Mouse (Mus musculus) heart, embryonic 16.5 days (tissue): ENCODE measurements at regions not wholly inside any gene's neighbourhood (a gene's known extent, or its start where the extent isn't known, plus 50 kb on each side); places are given as distances from the start of the nearest gene placed in this dataset.

Experiments used
- ATAC-seq: fragments of 200-750 bp; cut with Nextera tagmentation; replicated peaks from 2 replicates; pipeline ENCODE4 v1.8.0; 2017; ENCODE audit warnings: moderate number of reproducible peaks; ENCODE audit not compliant: insufficient read depth, low FRiP score; ENCODE audit errors: extremely low read depth
- H3K27ac ChIP-seq: fragments of 300-500 bp; sonication (generic); 2 replicates; pipeline ENCODE4 v1.5.1; 2014; ENCODE audit warnings: mild to moderate bottlenecking, low read length, control low read depth, moderate library complexity
- H3K27me3 ChIP-seq: fragments of 300-500 bp; sonication (generic); 2 replicates; pipeline ENCODE4 v1.6.1; 2014; ENCODE audit warnings: low read length, mixed read lengths; ENCODE audit not compliant: control insufficient read depth, insufficient read depth
- H3K36me3 ChIP-seq: fragments of 300-500 bp; sonication (generic); 2 replicates; pipeline ENCODE4 v1.6.1; 2014; ENCODE audit not compliant: control insufficient read depth, insufficient read depth
- H3K4me1 ChIP-seq: fragments of 300-500 bp; sonication (generic); 2 replicates; pipeline ENCODE4 v1.6.1; 2014; ENCODE audit warnings: low read length, mixed read lengths; ENCODE audit not compliant: control insufficient read depth, insufficient read depth
- H3K4me2 ChIP-seq: fragments of 300-500 bp; sonication (generic); 2 replicates; pipeline ENCODE4 v1.6.1; 2014; ENCODE audit warnings: low read depth, mild to moderate bottlenecking, control low read depth, low read length
- H3K4me3 ChIP-seq: fragments of 300-500 bp; sonication (generic); 2 replicates; pipeline ENCODE4 v1.5.1; 2014; ENCODE audit warnings: mild to moderate bottlenecking, control low read depth, low read length
- H3K9ac ChIP-seq: fragments of 300-500 bp; sonication (generic); 2 replicates; pipeline ENCODE4 v1.6.1; 2014; ENCODE audit warnings: low read length, control low read depth
- H3K9me3 ChIP-seq: fragments of 300-500 bp; sonication (generic); replicated peaks from 2 replicates; pipeline ENCODE4 v1.6.1; 2016; ENCODE audit warnings: low read length; ENCODE audit not compliant: control insufficient read depth
- WGBS: fragments of 180-500 bp; shearing (Covaris S2); extraction: QIAGEN DNeasy Blood & Tissue Kit; methylation state at CpG from one replicate; pipeline ENCODE4 v1.1.7; 2014; 5-methylcytosine and 5-hydroxymethylcytosine counted together

DNA sequence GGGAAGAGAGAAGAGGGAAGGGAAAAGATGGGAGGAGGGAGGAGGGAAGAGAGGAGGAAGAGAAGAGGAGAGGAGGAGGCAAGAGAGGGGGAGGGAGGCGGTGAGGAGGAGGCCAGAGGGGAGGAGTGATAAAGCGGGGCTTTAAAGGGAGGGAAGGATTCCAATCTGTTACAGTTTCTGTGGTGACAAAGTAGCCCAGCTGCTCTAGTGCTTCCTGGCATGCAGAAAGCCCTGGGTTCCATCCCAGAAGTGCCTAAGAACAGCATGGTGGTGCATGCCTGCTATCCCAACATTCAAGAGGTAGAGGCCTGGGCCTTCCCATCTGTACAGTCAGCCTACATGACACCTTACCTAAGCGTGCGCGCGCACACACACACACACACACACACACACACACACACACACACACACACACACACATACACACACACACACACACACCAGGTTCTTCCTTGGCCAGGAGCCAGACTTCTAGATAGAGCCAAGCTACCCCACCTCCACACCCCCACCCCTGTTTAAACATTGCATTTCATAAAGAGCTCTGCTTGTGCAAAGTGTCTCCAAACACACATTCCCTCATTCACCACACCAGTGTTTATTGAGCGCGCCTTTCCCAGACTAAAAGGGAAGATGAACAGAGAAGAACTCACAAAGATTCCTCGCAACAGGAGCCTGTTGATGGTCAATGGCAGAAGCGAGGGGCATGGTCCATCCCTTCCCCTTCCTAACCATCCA, 226.4 kb downstream of the Cbln4 start:
- Histone ChIP-seq H3K4me3 (no peak overlapping the region), H3K4me1 (no peaks in the 10 kb centered on the region), H3K27ac (no peak overlapping the region), H3K36me3 (no peaks in the 10 kb centered on the region), H3K9me3 (no peaks in the 10 kb centered on the region), H3K9ac (no peak overlapping the region), H3K27me3 (no peaks in the 10 kb centered on the region), H3K4me2 (no peak overlapping the region)
- ATAC-seq: no peak
- 78% methylated on average over 10 of the region's 10 CpGs for WGBS

- H3K9me3 ChIP-seq: no peaks in the 10 kb centered on the region
- no peak overlapping the region for H3K27ac ChIP-seq
- no peak overlapping the region for H3K4me2 ChIP-seq
- no peaks in the 10 kb centered on the region for H3K27me3 ChIP-seq
- no peaks in the 10 kb centered on the region for H3K4me1 ChIP-seq
- no peak overlapping the region for H3K4me3 ChIP-seq
- ATAC-seq: no peak
- H3K36me3 ChIP-seq: no peaks in the 10 kb centered on the region
- H3K9ac ChIP-seq: no peak overlapping the region
- WGBS: 80% methylated on average over 3 of the region's 3 CpGs
Measured at GRCm38 (mm10) chr2:171812701-171813100, 230.6 kb downstream of the Cbln4 start.

GRCm38 (mm10) chr2:171805376-171805775, 237.9 kb downstream of the Cbln4 start:
- Histone ChIP-seq H3K36me3 (no peaks in the 10 kb centered on the region), H3K4me3 (no peak overlapping the region), H3K9ac (no peak overlapping the region), H3K4me2 (no peak overlapping the region), H3K27ac (no peak overlapping the region), H3K4me1 (no peaks in the 10 kb centered on the region), H3K27me3 (no peaks in the 10 kb centered on the region), H3K9me3 (no peaks in the 10 kb centered on the region)
- no peak for ATAC-seq
- 71% methylated on average over 5 of the region's 5 CpGs for WGBS

DNA sequence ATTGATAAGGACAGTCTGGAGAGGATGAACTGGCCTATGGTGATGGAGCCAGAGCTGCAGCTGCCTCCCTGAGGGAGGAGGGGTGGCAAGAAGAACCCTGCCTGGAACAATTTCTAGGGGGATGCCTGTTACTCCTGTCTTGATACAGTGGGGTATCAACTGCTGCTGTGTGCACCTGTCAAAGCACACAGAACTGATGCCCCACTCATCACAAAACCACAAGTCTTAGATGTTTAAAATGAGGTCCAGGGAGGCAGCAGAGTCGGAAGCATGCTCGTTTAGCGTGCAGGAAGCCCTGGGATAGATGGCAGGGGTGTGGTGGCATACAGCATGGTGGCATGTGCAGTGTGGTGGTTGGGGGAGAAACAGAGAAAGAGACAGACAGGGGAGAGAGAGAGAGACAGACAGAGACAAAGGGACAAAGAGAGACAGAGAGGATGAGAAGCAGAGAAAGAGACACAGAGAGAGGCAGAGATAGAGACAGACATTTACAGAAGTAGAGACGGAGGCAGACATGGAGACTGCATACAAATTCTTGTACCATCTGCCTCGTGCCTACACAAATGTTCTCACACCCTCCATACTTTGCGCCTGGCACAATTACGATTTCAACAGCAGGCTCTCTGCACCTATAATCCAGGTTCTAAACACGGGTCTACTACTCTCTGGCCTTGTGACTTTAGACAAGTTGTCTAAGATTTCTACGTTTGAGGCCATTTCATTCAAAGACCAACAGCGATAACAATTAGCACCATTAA, 242.6 kb downstream of the Cbln4 start:
- no peak for ATAC-seq

GRCm38 (mm10) chr2:171799351-171799750, 243.9 kb downstream of the Cbln4 start:
- Histone ChIP-seq H3K36me3 (no peaks in the 10 kb centered on the region), H3K9me3 (no peaks in the 10 kb centered on the region), H3K27me3 (no peaks in the 10 kb centered on the region), H3K4me2 (no peak overlapping the region), H3K9ac (no peak overlapping the region), H3K4me3 (no peak overlapping the region), H3K4me1 (no peaks in the 10 kb centered on the region), H3K27ac (no peak overlapping the region)
- WGBS: 63% methylated on average over 9 of the region's 9 CpGs
- no peak for ATAC-seq

More for the DNA sequence above, 242.6 kb downstream of the Cbln4 start:
- no peak overlapping the region for H3K4me3 ChIP-seq
- no peaks in the 10 kb centered on the region for H3K36me3 ChIP-seq
- no peaks in the 10 kb centered on the region for H3K27me3 ChIP-seq
- H3K4me1 ChIP-seq: no peaks in the 10 kb centered on the region
- no peak overlapping the region for H3K27ac ChIP-seq
- 75% methylated on average over 10 of the region's 10 CpGs for WGBS
- no peak overlapping the region for H3K9ac ChIP-seq
- no peaks in the 10 kb centered on the region for H3K9me3 ChIP-seq
- no peak overlapping the region for H3K4me2 ChIP-seq

- WGBS: 67% methylated on average over 9 of the region's 9 CpGs
- Histone ChIP-seq H3K4me1 (no peaks in the 10 kb centered on the region), H3K9ac (no peak overlapping the region), H3K27me3 (no peaks in the 10 kb centered on the region), H3K36me3 (no peaks in the 10 kb centered on the region), H3K27ac (no peak overlapping the region), H3K4me3 (no peak overlapping the region), H3K9me3 (no peaks in the 10 kb centered on the region), H3K4me2 (no peak overlapping the region)
- no peak for ATAC-seq
Measured at GRCm38 (mm10) chr2:171790686-171791085, 252.6 kb downstream of the Cbln4 start.

DNA sequence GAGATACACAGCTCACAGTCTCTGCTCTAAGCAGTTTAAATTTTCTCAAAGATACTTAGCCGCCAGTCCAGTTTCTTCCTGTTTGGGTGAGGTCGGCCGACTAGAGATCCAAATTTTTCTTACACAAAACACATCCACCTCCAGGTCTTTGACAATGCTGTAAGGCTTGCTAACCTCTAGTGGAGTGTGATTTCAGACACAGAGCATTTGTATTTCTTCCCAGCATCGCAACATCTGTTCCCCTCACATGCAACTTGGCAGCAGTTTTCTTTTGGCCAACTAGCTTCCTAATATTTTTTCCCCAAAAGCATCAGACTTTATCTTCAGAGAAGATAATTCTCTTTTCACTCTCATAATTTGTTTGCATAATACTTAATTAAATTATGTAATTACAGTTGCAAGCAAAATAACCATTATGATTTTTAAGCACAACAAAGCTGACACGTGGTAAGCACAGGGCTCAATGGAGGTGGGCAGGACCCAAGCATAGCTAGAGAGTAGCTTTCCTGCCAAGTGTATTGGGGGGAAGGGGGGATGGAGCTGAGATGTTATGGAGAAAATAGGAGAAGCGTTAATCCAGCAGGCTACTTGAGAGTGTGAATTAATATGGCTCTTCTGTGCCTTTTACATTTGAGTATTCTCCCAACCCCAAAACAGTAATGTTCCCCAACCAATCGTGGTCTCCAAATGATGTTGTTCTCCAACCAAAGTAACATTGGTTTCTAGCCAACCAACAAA, 276.9 kb downstream of the Cbln4 start:
- no peak overlapping the region for H3K4me3 ChIP-seq
- WGBS: 72% methylated on average over 7 of the region's 7 CpGs
- H3K36me3 ChIP-seq: no peaks in the 10 kb centered on the region
- H3K4me2 ChIP-seq: no peak overlapping the region
- no peak for ATAC-seq
- no peaks in the 10 kb centered on the region for H3K4me1 ChIP-seq
- H3K9me3 ChIP-seq: no peaks in the 10 kb centered on the region; the same call in 1 of the 2 replicates
- H3K9ac ChIP-seq: no peak overlapping the region
- no peak overlapping the region for H3K27ac ChIP-seq
- H3K27me3 ChIP-seq: no peaks in the 10 kb centered on the region

GRCm38 (mm10) chr2:171765071-171765470, 278.2 kb downstream of the Cbln4 start:
- H3K9me3 ChIP-seq: no peaks in the 10 kb centered on the region; the same call in 1 of the 2 replicates
- no peak overlapping the region for H3K9ac ChIP-seq
- H3K4me2 ChIP-seq: no peak overlapping the region
- ATAC-seq: no peak
- no peaks in the 10 kb centered on the region for H3K27me3 ChIP-seq
- no peaks in the 10 kb centered on the region for H3K36me3 ChIP-seq
- no peak overlapping the region for H3K4me3 ChIP-seq
- H3K4me1 ChIP-seq: no peaks in the 10 kb centered on the region
- H3K27ac ChIP-seq: no peak overlapping the region
- WGBS: 90% methylated on average over 4 of the region's 4 CpGs

DNA sequence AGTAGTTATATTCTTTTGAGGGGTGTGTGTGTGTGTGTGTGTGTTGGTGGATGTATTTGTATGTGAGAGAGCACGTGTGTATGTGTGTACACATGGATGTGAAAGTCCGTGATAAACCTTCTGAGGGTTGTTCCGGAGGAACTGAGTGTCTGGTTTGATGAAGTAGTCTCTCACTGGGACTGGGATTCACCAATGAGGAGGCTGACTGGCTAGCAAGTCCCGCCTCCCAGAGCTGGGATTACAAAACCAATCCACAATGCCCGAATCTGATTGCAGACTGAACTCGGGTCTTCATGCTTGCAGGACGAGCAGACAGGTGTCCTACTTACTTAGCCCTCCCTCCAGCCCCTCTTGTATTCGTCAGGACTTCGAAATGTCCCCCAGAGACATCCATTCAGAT, 289.8 kb downstream of the Cbln4 start:
- Histone ChIP-seq H3K9ac (no peak overlapping the region), H3K27ac (no peak overlapping the region), H3K27me3 (no peaks in the 10 kb centered on the region), H3K4me2 (no peak overlapping the region), H3K4me3 (no peak overlapping the region), H3K9me3 (no peaks in the 10 kb centered on the region), H3K4me1 (no peaks in the 10 kb centered on the region), H3K36me3 (no peaks in the 10 kb centered on the region)
- ATAC-seq: no peak
- 78% methylated on average over 9 of the region's 9 CpGs for WGBS
